Mouse (Mus musculus): ENCODE measurements around the gene Gm17727.

DNA sequence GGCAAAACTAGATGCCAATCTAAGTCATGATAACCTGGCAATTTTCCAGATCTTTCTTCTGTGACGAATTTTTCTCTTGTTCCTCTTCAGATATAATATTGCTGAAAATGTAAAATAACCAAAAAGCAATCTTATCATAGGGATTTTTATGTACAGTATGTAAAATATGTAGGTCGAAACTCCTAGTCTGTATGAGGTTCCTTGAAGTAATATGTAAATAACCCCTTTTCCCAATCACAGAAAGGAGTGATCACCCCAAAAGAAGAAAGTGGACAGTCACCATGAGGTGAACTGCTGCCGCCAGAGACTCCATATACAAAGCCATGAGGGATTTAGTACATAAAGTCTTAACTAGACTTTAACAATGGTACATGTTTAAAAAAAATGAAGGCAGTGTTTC lies at the start of gene Gm17727:
- TF ChIP-seq GATA1 (IDR thresholded peaks at IDR 0.05; ENCODE audit: low read length) = no peak
- no peak for TF ChIP-seq TAL1 (IDR thresholded peaks at IDR 0.05; ENCODE audit: low read length)
